Mouse (Mus musculus) erythroid progenitor cell, adult 5-6 weeks (primary cell): ENCODE measurements at regions not wholly inside any gene's neighbourhood (a gene's known extent, or its start where the extent isn't known, plus 50 kb on each side); places are given as distances from the start of the nearest gene placed in this dataset.
A peak's percentile ranks its signal among the peaks of the same experiment; 100 is the strongest.
"Not testable (repeated sequence)": the region's sequence is repeated elsewhere in the genome, so short reads cannot be mapped to it uniquely, and the experiment has no call there.

Experiments
- ATAC-seq: replicated peaks from 2 replicates; pipeline ENCODE4 v1.8.0; 2016; ENCODE audit warnings: moderate number of reproducible peaks, mild to moderate bottlenecking, moderate TSS enrichment, inconsistent platforms; ENCODE audit not compliant: poor library complexity, low FRiP score, severe bottlenecking

- ATAC-seq, result no peak
These were observed 58.0 kb upstream of the Dmrta1 start for GRCm38 (mm10) chr4:89621260-89621659.

GRCm38 (mm10) chr4:89604721-89605120, 74.5 kb upstream of the Dmrta1 start:
- ATAC-seq, result no peak

GRCm38 (mm10) chr4:89575529-89575928, 103.7 kb upstream of the Dmrta1 start:
- ATAC-seq, result no peak

DNA sequence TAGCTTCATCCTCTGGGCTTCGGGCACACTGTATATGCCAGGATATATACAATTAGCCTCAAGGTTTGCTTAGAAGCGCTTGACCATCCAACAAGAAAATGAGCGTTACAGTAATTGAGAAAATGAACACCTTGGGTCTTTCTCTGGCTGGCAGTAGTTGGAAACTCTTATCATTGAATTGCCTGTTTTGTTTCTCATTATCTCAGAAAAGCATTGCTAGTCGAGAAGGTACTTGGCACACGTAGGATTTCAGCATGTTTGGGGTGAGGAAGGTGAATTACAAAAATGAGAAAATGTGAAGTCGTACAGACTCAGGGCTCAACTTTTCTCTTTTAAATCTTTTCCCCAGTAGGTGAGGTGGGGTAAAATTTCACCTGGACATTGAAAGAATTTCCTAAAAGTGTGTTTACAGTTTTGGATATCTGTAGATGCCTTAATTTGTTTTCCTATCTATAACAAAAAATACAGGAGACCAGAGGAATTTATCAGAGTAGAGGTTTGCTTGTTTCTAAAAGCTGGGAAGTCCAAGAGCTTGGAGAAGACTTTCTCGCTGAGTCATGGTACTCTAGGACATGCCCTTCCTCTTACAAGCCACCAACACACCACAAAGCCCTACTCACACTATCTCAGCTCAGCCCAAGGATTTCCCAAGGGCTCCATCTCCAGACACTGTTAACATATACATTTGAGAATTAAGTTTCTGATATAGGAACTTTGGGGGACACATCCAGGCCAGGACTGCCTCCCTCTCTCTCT, 124.3 kb upstream of the Dmrta1 start:
- no peak for ATAC-seq

DNA sequence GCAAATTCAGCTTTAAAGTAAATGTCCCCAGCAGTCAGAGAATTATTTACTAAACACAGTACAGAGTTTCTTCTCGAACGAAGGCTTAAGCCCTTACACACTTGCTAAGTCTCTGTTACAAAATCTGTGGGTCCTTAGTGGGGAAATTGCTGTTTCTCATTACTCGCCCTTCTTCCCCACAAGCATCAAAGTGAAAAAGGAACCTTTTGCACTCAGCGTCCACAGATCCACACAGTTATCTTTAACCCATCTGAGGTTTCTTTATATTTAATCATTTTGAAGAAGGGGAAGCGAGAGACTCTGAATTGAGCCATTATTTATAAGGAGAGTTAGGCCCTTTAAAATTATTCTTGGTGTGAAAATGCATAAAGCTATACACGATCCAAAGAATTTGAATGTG, 126.7 kb upstream of the Dmrta1 start:
- ATAC-seq, result no peak

- no peak for ATAC-seq
These were observed 128.7 kb upstream of the Dmrta1 start for GRCm38 (mm10) chr4:89550515-89550914.

DNA sequence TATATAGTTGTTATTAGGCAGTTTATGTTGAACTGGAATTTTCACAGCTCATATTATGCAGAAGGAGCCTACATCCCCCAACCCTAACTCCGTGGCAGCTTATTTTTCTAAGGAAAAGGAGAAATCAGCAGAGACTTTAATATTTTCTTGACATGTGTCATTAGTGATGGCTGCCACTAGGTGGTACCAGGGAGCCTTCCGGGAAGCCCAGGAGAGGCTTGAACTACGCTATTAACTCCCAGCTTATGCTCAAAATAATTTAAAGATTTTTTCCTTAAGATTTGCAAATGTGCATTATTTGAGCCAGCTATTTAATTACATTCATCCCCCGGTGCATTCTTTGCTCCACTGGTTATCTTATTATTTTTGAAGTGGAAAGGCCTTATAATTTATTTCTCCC, 146.8 kb upstream of the Dmrta1 start:
- ATAC-seq, result no peak

DNA sequence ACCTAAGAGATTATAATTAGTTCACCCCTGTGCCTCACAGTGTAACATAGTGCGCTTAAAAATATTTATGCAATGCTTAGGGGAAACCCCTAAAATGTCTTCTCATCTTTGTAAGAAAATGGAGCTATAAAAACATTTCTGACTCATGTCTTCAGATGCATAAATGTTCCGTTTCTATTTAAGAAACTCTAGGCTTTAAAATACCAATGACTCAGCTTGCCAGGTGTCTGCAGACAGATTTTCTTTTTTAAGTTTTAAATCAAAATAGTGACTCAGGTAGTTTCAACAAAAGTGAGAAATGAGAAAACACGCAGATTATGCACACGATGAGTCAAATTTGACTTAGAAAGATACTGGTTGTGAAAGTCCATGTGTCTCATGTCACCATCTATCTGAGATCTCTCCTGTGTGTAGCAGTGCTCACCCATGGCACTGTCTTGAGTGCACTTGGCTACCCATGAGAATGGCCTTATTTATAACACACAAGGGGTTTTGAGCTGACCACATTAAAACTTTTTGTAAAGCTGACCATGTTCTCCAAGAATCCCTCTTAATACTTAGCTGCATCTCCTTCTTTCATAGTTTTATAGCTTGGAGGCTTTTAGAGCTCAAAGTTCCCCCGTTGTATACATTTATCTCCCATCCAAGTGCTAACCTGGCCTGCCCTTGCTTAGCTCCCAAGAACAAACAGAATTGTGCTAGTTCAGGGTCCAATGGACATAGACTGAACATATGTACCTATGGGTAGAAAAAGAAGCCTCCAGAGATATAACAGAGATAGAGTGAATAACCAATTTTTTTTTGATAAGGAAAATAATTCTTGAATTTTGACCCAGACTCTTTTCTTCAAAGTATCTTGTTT, 149.0 kb upstream of the Dmrta1 start:
- no peak for ATAC-seq

DNA sequence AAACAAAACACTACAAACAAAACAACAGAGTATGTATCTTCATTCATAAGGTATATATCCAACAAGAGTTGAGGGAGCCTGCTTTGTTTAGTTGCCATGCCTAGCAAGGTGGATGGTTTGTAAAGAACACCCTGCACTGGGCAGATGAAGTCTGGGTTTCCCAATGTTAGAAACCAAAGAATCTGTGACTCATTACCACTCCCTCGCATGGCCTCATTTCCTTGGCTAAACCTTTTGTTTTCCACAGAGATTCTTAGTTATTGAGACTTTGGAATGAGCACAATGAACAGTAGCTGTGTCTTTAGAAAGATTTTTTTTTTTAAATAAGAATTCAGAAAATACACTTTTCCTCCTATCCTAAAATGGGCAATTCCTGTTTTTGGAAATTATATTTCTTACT, 151.3 kb upstream of the Dmrta1 start:
- no peak for ATAC-seq

- ATAC-seq, result no peak
These were observed 151.9 kb upstream of the Dmrta1 start for GRCm38 (mm10) chr4:89527326-89527725.

GRCm38 (mm10) chr4:89525525-89525924, 153.7 kb upstream of the Dmrta1 start:
- not testable (repeated sequence) for ATAC-seq

DNA sequence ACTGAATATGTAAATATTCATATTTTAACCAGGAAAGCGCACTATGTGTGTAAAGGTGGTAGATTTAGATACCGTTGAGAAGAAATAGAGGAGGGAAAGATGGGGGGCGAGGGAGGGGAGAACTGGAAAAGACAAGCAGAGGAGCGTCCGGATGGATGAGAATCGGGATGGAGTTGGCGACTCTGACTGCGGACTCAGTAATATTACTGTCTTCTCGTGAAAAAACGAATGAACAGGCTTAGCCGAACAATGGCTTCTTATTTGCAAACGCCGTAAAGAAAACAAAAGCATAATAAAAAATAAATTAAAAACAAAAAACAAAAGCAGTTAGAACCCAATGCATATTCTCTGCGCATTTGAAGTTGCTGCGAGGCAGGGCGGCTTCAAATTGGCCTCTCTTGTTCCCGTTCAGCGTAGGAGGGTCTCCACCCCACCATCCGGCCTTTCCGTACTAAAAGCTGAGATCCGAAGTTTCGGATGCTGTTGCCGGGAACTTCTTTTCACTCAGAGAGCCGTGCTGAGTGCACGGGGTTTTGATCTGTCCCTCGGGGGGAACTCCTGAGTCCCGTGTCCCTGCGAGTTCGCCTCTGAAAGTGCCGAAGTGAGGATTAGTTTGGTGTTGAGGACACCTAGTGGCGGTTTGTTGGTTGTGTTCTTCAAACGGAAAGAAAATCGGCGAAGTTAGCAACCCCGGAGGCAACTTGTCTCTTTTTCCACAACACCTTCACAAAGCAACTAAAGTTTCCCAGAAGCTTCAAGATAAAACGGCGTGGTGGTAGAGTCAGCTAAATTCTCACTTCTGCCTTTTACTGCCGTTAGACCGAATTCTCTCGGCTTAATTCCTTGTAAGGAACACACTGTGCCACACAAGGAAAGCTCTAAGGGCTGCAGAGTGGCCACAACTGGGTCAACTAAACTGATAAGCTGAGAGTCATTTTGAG, 154.7 kb upstream of the Dmrta1 start:
- peak; percentile 84 for ATAC-seq

GRCm38 (mm10) chr4:89523423-89524259, 155.6 kb upstream of the Dmrta1 start:
- 0 out of 2 replicates have a peak, but pooled peaks have one; percentile 28 for ATAC-seq

DNA sequence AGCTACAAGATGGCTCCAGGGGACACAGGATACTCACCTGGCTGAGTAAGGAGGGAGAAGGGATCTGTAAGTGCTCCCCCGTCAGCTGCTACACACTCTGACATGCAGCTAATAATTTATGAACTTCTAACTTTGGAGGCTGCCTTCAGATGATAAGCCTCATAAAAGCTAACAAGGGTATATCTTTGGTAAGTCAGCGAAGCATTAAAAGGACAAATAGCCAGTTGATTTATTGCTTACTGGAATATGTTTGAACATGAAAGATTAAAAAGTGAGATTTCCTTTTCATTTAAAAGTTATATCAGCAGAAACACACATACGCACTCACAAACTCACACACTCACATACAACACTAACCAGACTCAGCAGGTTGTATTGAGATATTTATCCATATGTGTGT, 161.2 kb upstream of the Dmrta1 start:
- ATAC-seq, result no peak

DNA sequence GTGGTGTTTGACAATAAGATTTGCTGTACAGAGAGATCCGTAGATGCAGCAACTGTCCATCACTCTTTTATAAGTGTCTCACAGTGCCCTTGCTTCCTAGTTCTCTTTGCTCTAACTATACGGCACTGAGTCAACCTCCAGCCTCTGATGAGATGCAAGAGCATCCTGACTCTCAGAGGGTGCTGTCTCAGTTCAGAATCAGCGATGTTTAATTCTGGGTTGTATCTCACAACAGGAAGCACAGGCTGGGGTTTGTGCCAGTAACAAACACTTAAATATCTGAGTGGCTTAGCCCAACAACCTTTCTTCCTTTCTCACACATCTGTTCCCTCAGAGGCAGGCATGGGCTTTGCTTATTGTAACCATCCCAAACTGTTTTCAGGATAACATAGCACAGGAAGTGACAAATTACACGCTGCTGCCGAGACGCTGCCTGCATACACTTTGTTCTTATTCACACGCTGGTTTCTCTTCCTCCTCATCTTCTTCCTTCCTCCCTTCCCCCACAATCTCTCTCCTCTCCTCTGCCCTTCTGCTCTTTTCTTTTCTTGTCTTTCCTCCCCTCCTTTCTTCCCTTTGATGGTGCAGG, 163.3 kb upstream of the Dmrta1 start:
- no peak for ATAC-seq

GRCm38 (mm10) chr4:89514981-89515380, 164.3 kb upstream of the Dmrta1 start:
- no peak for ATAC-seq

- ATAC-seq, result peak; percentile 51
These were observed 168.6 kb upstream of the Dmrta1 start for GRCm38 (mm10) chr4:89510593-89510992.

DNA sequence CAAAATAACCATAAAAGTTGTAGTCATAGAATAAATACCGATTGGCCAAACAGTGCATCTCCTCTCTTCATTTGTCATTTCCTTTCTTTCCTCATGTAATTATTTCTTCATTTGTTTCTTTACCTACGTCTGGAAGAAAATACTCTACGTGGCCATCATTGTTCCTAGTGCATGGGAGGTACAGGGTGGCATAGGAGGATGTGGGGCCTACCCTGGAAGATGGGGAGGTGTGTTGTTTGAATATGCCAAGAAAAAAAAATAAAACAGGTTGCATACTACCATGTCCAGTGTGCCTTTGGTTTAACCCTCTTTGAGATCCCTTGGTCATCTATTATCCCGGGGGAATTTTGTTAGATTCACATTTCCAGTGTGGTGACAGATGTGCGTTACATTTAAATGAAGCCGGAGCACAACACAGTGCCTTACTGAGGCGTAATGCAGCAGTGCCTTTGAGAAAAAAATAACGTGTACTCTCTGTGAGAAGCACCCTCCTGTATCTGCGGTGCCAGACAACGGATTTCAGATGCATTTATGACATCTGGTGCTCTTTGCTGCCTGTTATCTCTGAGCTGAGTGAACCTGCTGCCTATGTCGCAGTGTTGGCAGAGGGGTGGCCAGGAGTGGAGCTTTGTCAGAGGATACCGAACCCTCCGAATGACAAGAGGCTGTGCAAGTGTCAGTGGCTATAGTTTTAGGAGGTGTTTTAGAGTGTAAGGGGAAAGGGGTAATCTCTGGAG, 169.4 kb upstream of the Dmrta1 start:
- ATAC-seq, result peak; percentile 90
